Mouse (Mus musculus): ENCODE data around the gene Wsb2.
A peak's percentile ranks its signal among the peaks of the same experiment; 100 is the strongest.
"Not testable (repeated sequence)": the region's sequence is repeated elsewhere in the genome, so short reads cannot be mapped to it uniquely, and the experiment has no call there.

Gene Wsb2

DNA sequence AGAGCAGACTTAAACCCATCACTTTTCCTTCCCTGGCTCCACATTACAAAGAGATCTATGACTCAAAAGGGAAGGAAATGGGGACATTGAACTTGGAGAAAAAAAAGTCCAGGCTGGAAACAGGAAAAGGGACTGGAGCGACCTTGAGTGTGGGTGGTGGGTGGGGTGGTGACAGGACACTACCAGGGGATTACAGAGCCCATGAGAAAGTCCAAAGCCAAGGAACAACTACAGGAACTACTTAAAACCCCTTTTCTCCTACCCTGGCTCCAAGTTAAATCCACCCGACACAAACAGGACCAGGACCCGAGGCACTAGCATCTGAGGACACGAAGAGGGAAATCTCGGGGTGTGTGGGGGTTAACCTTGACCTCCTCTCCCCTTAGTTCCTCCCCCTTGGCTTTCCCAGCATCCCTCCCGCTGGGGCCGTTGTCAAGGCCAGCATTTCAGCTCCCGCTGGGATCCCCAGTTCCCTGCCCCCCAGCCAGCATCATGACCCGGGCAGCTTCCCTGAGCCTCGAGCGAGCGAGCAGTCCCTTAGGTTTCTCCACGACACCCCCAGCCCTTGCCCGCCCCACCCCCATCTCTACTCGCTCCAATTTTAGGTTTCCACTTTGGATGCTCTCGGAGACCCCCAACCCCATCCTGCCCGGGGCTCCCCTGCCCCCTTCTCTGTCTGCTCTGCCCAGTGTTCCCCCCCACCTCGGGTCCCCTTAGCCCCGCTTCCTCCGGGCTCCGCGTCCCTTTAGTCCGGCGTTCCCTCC is 557 bp upstream of the Wsb2 start:
- DNase-seq (ENCODE audit: extremely low spot score, low spot score), result peak; percentile 57

DNA sequence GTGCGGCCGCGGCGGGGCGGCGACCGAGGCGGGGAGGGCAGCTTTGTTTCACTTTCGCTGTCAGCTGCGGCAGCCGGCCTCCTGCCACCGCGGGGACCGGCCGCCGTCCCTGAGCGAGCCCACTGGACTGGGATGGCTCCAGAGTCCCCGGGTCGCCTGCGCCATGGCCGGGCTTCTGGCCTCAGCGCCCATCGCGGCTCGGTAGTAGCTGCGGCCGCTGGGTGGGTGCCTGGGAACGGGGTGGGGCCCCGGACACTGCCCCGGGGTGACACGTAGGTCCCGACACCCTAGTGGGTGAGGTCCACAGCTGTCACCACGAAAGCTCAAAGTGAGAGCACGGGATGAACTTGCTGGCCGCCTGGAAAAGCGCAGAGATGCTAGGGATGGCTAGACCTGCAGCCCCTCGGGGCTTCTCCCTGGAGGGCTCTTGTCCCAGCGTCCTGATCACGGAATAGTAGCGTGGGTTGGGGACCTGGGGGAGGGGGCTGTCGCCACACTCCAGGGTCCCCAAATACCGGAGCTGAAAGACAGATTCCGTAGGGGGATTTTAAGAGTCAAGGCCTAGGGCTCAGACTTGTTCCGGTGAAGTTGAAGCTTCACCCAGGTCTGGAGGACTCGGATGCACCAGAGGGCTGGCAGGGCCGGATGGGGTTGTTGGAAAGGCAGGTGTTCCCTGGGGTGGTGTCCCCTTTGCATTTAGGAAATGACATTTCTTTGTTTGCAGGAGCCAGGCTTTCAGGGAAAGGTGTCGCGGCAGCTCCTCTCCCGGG is 559 bp downstream of the Wsb2 start:
- DNase-seq (ENCODE audit: extremely low spot score, low spot score), result peak; percentile 63

DNA sequence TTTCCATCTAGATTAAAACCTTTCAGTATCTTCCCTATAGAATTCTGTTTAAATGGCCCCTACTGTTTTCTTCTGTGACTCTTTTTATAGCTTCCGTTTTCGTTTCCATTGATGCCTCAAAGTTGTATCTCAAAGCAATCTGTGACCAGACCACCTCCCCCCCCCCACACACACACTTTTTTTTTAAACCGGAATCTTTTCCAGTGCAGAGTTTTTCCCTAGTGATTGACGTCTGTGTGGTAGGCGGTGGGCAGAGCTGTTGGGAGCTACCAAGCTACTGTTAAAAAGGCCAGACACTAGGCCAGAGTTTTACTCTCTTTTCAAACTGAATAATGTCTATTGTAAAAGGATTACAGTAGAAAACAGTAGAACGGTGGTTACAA is 1.1 kb downstream of the Wsb2 start:
- no peak for DNase-seq (ENCODE audit: extremely low spot score, low spot score)

DNA sequence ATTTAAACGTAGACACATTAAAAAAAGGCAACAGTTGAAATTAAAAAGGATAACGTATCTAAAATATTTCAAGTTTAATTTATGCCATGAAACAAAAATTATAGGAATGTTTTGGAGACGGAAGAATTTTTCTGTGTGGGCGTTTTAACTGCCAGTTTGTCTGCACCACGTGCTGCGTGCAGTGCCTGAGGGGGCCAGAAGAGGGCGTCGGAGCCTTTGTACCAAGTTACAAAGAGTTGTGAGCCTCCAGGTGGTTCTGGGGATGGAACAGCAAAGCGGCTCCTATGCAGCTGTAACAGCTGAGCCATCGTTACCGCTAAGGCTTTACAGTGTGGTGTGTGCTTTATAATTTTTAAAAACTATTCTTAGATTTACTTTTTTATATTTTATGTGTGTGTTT is 1.6 kb downstream of the Wsb2 start:
- DNase-seq (ENCODE audit: extremely low spot score, low spot score), result peak; percentile 68

DNA sequence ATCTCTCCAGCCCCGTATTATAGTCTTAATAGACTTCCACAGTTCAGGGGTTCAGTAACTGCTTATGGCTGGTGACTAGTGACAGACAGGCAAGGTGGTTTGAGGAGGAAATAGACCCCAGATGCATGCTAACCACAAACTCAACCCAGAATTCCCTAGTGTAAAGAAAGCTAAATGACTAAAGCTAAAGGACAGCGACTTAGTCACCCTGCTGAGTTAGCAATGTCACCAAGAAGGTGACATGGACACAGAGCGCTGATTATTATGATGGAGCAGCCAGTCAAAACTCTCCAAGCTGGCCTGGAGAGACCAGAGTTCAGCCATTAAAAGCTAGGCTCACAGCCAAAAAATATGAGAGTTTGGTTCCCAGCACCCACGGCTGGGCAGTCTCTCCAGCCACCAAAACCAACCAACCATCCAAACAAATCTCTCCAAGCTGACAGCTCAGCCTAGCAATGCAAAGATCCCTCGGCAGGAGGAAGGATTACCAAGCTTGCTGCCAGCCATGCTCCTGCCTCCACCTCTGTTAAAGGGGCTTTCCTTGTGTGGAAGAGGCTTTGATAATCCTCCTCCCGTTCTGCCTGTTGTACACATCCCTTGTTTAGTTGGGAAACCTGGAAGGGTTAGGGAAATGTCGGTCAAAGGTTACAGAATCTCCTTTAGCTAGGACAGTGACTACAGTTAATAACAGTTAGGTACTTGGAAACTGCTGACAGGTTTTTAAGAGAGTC is 2.6 kb downstream of the Wsb2 start:
- DNase-seq (ENCODE audit: extremely low spot score, low spot score), result no peak

DNA sequence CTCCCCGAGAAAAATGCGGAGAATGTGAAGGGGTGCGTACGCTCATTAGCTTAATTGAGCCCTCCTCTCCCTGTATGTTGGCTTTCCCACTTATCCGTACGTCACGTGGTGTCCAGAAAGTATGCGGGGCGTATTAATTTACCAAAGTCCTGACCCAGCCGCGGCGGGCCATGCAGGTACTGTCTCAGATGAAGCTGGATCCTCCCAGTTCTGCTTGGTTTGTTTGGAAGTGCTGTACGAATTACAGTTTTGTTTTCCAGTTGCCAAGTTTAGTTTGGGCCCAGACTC is 3.1 kb downstream of the Wsb2 start:
- no peak for DNase-seq (ENCODE audit: extremely low spot score, low spot score)

DNA sequence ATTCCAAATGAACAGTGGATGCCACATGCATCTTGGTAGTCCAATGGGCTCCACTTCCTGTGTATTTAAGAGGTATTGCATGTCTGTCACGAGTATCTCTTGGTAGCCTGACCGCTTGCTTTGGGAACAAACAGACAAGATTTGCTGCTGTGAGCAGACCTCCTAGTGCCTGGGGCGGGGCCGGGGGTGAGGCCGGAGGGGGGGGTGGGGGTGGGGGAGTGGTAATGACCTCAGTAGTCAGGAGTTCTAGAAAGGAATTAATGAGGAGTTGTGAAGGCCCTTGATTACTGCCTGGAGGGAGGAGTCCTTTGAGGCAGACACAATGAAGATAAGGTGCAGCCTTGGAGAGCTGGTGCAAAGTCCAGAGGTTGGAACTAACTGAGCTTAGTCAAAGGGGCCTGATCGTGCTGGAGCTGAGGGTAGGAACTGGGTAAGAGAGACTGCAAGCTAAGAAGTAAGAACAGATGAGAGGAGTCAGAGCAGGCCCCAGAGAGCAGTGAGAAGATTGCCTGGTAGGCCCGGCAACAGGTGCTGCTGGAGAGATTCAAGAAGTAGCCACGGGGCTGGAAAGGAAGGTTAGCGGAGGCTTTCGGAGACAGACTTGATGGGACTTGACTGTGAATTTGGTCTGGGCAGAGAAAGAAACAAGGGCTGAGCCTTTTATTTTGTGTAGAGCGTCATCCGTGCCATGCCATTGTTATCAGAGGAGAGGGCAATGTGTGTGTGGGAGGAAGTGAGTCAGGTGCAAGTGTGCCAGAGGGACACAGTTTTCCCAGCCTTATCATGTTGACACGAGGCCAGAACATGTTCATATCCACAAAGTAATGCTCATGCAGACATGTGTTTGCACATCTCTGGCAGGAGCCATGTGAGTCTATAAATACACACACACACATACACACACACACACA is 3.8 kb downstream of the Wsb2 start:
- no peak for DNase-seq (ENCODE audit: extremely low spot score, low spot score)

DNA sequence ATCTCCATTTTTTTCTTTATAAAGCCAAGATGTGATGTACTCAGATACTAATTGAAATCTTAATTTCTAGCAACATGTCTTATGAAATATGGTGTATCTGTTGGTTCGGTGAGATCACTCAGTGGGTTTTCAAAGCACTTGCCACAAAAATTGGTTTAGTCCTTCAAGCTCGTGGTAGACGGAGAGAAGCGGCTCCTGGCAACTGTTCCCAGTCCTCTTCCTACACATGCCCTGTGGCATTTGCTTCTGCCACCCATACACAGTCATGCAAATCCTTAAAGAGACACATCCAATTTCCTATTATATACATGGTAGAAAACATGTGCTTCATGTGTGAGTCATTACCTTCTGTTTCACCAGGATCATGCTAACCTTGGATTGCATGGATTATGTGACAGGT is 4.5 kb downstream of the Wsb2 start:
- no peak for DNase-seq (ENCODE audit: extremely low spot score, low spot score)

DNA sequence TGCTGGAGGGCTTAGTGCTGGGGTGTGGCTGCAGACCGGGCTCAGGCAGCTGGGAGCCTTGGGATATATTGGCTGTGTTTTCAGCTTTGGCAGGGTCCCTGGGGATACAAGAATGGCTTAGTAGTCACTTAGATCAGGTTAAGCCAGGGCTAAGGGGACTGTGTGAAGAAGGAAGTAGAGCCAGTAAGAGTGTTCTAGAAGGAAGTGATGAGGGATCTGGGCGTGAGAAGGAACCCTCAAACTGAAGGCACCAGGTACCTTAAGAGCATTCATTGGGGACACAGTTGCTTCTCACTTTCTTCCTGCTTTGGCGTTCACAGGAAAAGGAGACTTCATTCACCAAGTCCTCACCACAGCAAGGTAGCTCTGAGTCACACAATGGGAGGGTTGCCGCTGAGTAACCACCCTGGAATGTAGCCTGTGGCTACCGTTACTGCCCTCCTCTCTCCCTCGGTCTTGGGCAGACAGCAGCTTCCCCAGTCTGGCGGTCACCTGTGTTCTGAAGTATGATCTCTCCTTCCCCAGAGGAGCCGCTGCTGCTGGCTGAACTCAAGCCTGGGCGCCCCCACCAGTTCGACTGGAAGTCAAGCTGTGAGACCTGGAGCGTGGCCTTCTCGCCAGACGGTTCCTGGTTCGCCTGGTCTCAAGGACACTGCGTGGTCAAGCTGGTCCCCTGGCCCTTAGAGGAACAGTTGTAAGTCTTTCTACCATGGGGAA is 6.1 kb downstream of the Wsb2 start:
- DNase-seq (ENCODE audit: extremely low spot score, low spot score), result no peak

DNA sequence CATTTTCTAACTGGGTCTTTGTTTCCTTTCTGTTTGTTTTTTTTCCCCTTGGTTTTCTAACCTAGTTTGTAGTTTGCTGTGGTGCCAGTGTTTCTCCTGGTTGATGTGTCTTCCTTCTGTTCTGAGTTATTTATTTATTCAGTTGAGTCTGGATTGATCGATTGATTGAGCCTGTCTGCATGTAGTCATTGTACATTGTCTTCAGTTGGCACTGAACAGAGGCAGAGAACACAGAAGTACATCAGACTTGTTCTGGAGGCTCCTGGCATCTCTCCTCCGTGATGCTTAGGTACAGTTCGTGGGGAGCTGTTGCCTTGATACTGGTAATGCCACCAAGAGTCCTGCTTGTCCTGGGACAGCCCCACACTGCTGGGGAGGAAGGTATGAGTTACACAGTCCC is 7.7 kb downstream of the Wsb2 start:
- no peak for DNase-seq (ENCODE audit: extremely low spot score, low spot score)

DNA sequence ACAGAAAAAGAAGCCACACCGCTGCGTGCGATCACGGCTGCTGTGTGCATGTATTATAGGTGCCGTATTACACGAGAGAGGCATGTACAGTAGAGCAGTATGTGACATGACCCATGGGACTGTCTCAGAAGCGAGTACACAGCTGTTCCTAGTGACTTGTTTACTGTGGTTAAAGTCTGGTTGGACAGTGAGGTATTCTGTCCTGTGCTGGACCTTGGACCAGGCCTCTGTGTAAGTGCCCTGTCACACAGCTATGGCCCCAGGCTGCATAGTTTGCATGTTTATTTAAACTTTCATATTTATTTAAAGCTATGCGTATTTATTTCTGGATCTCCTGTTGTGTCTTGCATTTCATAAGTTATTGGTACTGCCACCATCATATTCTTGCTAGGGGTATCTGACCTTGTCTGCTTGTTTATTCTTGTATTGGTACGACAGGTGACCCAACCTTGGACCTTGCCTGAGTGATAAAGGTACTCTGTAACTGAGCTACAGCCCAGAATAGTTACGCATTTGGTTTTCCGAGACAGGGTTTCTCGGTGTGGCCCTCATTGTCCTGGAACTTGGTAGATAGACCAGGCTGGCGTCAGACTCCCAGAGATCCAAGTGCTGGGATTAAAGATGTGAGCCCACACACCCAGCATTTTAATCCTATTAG is 8.9 kb downstream of the Wsb2 start:
- DNase-seq (ENCODE audit: extremely low spot score, low spot score), result no peak

DNA sequence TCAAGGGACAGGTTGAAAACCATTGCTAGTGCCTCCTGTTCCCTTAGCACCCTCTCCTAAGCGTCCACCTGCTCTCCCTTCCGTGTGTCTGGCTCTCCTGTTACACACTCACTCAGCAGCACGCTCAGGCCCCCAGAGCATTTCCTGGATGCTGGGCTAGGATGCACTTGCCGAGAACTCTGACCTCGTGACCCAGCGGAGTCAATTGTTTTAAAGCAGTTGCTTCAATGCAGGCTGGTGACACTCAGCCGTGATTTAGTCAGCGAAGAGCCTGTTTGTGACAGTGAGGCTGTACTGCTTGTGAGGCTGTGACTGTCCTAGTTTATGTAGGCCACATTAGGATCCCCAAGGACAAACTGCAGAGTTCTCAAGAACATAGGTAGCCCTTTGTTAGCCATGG is 10.1 kb downstream of the Wsb2 start:
- no peak for DNase-seq (ENCODE audit: extremely low spot score, low spot score)

DNA sequence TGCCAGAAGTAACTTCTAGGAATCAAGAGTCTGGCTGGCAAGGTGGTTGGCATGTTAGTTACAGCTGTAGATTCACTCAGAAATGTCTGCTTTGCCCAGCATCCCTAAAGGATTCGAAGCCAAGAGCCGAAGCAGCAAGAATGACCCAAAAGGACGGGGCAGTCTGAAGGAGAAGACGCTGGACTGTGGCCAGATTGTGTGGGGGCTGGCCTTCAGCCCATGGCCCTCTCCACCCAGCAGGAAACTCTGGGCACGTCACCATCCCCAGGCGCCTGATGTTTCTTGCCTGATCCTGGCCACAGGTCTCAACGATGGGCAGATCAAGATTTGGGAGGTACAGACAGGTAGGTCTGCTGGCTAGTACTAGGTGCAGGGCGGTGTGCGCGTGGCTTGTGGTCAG is 13.5 kb downstream of the Wsb2 start:
- DNase-seq (ENCODE audit: extremely low spot score, low spot score), result no peak

DNA sequence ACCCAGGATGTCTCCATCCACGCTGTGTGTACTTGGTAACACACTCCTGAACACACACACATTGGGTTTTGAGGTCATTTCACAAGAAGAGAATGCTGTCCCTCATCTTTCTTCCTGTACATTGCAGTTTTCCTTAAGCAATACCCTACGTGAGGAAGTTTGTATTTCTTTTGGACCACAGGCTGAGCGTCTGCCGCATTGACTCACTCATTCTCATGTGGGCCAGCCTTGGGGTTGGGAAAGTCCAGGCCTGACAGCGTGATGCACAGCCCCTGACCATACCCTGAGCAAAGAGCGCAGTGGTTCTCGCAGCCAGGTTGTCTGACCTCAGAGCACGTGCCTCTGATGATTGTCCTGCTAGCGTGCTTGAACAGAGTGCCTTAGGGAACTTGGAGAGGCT is 16.3 kb downstream of the Wsb2 start:
- no peak for DNase-seq (ENCODE audit: extremely low spot score, low spot score)

DNA sequence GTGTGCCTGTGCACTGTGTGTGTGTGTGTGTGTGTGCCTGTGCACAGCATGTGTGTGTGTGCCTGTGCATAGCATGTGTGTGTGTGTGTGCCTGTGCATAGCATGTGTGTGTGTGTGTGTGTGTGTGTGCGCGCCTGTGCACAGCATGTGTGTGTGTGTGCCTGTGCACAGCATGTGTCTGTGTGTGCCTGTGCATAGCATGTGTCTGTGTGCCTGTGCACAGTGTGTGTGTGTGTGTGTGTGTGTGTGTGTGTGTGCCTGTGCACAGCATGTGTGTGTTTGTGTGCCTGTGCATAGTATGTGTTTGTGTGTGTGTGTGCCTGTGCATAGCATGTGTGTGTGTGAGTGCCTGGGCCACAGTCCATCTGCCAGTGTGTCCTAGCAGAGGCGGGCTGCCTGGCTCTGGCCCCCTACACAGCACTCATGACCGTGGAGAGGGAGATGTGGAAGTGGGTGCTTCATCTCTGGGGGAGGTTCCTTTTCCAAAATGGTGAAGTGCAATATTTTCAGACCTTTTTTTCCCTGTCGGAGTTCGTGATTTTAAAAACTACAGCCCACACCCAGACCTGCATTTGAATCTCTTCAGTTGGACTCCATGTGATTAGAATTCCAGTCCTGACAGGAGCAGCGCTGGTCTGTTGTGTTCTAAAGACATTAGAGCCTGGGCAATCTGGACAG is 17.4 kb downstream of the Wsb2 start:
- DNase-seq (ENCODE audit: extremely low spot score, low spot score), result no peak

DNA sequence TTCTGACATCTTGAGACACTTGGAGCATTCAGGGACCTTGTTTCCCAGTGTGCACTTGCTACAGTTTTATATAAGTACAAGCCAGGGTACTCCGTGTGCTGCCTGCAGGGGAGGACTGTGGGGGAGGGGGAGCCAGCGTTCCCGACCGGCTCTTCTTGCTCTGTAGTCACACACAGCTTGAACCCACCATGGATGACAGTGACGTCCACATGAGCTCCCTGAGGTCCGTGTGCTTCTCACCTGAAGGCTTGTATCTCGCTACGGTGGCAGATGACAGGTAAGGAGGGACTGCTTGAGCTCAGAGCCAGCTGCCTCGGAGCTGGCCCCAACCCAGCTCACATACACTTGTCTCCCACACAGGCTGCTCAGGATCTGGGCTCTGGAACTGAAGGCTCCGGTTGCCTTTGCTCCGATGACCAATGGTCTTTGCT is 19.2 kb downstream of the Wsb2 start:
- no peak for DNase-seq (ENCODE audit: extremely low spot score, low spot score)

DNA sequence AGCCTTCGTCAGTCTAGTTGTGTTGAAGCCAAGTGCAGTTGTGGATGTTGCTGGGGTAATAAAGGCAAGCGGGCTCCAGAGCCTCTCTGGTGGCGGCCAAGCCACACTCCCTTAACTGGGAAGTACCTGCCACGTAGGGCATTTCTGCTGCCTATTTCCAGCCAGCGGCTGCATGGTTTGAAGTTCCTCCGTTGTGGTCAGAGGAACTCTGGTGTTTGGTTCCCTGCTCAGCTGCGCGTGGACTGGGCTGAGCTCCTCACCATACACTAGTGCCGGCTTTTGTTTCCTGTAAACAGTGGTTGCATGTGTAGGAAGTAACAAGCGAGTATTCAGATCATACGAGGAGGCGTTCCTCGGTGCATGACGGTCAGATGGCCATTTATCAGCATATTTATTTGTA is 20.6 kb downstream of the Wsb2 start:
- not testable (repeated sequence) for DNase-seq (ENCODE audit: extremely low spot score, low spot score)

DNA sequence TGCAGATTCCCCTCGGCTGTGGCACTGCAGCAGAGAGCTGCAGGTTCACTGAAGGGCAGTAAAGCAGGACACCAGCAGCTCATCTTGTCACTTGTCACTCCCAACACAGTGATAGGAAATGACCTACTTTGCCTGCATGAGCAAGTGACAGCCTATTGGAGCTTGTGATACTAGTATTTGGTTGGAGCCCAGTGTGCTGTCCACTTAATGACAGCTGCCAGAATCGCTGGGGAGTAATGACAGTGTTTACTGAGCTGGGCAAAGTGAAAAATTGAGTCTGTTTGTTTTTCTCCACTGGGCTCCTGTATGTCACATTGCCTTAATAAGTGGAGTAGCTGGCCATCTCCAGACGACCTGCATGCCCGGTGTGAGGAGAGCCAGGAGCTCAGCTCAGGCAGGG is 23.1 kb downstream of the Wsb2 start:
- no peak for DNase-seq (ENCODE audit: extremely low spot score, low spot score)

DNA sequence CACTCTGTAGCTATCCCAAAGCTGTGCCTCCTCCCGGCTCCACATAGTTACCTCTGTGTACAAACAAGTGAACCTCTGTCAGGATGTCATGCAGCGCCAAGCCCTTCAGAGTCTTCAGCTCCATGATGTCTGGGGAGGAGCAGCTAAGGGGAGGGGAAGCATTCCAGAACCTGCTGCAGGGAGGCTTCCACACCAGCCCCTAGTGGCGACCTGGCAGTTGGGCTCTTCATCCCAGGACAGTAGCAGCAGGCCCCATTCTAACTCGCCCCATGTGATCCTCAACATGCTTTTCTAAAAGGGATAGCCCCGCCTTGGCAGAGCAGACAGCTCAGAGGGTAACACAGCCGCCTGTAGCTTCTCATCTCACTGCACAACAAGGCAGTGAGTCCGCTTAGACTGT is 24.7 kb downstream of the Wsb2 start:
- no peak for DNase-seq (ENCODE audit: extremely low spot score, low spot score)

DNA sequence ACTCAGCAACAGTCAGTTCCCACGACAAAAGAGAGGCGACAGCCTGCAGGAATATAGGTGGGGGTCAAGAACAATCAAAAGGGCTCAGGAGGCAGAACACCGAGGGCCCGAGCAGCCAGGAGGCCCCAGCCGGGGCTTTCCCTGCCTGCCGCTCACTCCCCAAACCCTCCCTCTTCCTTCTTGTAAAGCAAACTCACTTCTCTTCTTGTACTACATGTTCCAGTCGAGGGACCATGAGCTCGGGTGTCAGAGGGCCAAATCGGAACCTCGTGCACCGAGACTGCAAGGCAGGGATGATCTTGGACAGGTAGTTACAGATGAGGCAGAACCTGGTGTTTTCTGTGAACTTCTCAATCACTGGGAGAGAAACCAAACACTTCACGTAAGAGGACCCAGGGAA is 26.1 kb downstream of the Wsb2 start:
- DNase-seq (ENCODE audit: extremely low spot score, low spot score), result no peak

All from neural tube, embryonic 10.5 days (tissue).